Mouse (Mus musculus) large intestine, adult 2 months (tissue): ENCODE measurements around the gene Sva. TPM values are rescaled to one million over a fixed set of nuclear protein-coding genes. Genes with fewer than 3 reads are reported as not detected.

ENCODE experiments used
- DNase-seq: peaks from one replicate; pipeline ENCODE4 v3.0.0-alpha.2; 2012; ENCODE audit warnings: low read depth, low spot score
- polyA plus RNA-seq: library from polyadenylated mRNA; depleted of rRNA; stranded (reverse); fragments of >200 nt; gene quantifications from 2 replicates; pipeline ENCODE4 v1.2.3, GENCODE M21; 2012; rRNA removed

Sva gene
- not detected in 2 replicates for polyA plus RNA-seq

DNA sequence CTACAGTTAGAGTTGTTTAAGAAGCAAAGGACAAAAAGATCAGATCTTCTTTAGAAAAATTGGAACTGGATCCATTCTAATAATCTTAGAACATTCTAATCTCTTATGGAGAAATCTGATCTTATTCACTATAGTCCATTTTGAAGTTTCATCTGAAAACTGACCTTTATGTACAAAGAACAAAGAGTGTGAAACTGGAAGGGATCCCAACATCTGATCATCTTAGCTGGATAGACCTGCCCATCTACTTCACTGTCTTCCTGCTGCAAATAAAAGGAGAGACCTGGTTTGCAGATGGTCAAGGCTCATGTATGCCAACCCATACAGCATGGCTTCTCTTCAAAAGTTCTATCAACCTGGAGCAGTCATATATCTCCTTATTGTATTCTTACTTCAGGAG, at the start of gene Sva:
Gene Sva (plus strand): TSS at position 301 of the 400 bp plus-strand sequence.
- DNase-seq: no peak

Other genes starting within 250 kb of the Sva start
- gene Pip, start 190.9 kb upstream of the Sva start, polyA plus RNA-seq: not detected in 2 replicates
- not detected in 2 replicates for gene Sval2, start 185.4 kb upstream of the Sva start, polyA plus RNA-seq
- 1.6 and 4.9 TPM in 2 replicates for gene Sval1, start 86.8 kb upstream of the Sva start, polyA plus RNA-seq
- not detected in 2 replicates for gene Sval3, start 70.3 kb upstream of the Sva start, polyA plus RNA-seq
- gene Tas2r139, start 102.5 kb downstream of the Sva start, polyA plus RNA-seq: not detected in 2 replicates
- not detected in 2 replicates for gene Tas2r144, start 176.9 kb downstream of the Sva start, polyA plus RNA-seq
- gene Gstk1, start 207.5 kb downstream of the Sva start, polyA plus RNA-seq: 20.4 and 36.1 TPM in 2 replicates
- 20.6 and 34.9 TPM in 2 replicates for gene Tmem139, start 223.6 kb downstream of the Sva start, polyA plus RNA-seq
- gene Casp2, start 226.6 kb downstream of the Sva start, polyA plus RNA-seq: 26.2 and 47.8 TPM in 2 replicates
- 0.31 and 0.51 TPM in 2 replicates for gene Clcn1, start 248.3 kb downstream of the Sva start, polyA plus RNA-seq